Mouse (Mus musculus): ENCODE results near the gene Dpp7. TPM values are rescaled to one million over a fixed set of nuclear protein-coding genes. Genes with fewer than 3 reads are reported as not detected.

Dpp7 gene
- polyA plus RNA-seq, 1 experiment from 2014 or later, result 28.5 TPM

DNA sequence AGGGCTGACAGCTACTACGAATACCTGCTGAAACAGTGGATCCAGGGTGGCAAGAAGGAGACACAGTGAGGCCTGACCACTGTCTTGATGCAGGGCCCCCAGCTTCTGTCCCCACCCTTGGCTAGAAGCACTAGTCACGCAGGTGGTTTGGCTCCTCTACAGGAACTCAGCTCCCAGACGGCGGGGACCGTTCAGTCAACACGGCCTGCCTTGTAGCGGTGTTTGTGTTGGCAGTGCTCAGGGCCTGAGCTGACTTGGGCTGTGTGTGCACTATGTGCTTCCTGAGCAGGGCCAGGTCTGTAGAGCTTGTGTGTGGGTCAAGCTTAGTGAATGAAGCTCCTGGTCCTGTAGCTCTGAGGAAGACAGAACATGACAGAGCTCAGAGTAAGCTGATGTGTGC, 8.0 kb downstream of the Dpp7 start:
- ATAC-seq (replicated peaks; ENCODE audit: low FRiP score, low read depth), result no peak
- Histone ChIP-seq H3K4me2 (ENCODE audit: low read length) (no peak overlapping the region), H3K4me3 (replicated peaks; ENCODE audit: low read depth, low read length) (no peak overlapping the region), H3K9ac (ENCODE audit: low read depth, low read length) (no peak overlapping the region), H3K27me3 (ENCODE audit: insufficient read depth, low read length) (no peaks in the 10 kb centered on the region), H3K9me3 (replicated peaks; ENCODE audit: low read length) (no peaks in the 10 kb centered on the region), H3K27ac (no peak overlapping the region), H3K4me1 (replicated peaks; ENCODE audit: insufficient read depth, low read length) (no peaks in the 10 kb centered on the region), H3K36me3 (ENCODE audit: insufficient read depth, low read length) (peaks cover 73% of the 10 kb centered on the region)
- 80% methylated on average over 7 of the region's 7 CpGs for WGBS
- no peak for DNase-seq (ENCODE audit: low spot score)
- no peak for TF ChIP-seq CTCF (IDR thresholded peaks at IDR 0.05; ENCODE audit: low read depth)

GRCm38 (mm10) chr2:25338303-25338702, 17.9 kb downstream of the Dpp7 start:
- Histone ChIP-seq H3K9ac (ENCODE audit: low read depth, low read length) (no peak overlapping the region), H3K4me3 (replicated peaks; ENCODE audit: low read depth, low read length) (no peak overlapping the region), H3K27me3 (ENCODE audit: insufficient read depth, low read length) (no peaks in the 10 kb centered on the region), H3K9me3 (replicated peaks; ENCODE audit: low read length) (no peaks in the 10 kb centered on the region), H3K36me3 (ENCODE audit: insufficient read depth, low read length) (peaks cover 57% of the 10 kb centered on the region), H3K27ac (no peak overlapping the region), H3K4me1 (replicated peaks; ENCODE audit: insufficient read depth, low read length) (peaks cover 3% of the 10 kb centered on the region; the same call in 1 of the 2 replicates), H3K4me2 (ENCODE audit: low read length) (no peak overlapping the region)
- ATAC-seq (replicated peaks; ENCODE audit: low FRiP score, low read depth) (no peak), DNase-seq (ENCODE audit: low spot score) (no peak)
- 86% methylated on average over 6 of the region's 6 CpGs for WGBS
- no peak for TF ChIP-seq CTCF (IDR thresholded peaks at IDR 0.05; ENCODE audit: low read depth)

GRCm38 (mm10) chr2:25333569-25333968, 22.6 kb downstream of the Dpp7 start:
- Histone ChIP-seq H3K9me3 (replicated peaks; ENCODE audit: low read length) (no peaks in the 10 kb centered on the region), H3K27ac (no peak overlapping the region), H3K4me1 (replicated peaks; ENCODE audit: insufficient read depth, low read length) (peaks cover 11% of the 10 kb centered on the region; the same call in 1 of the 2 replicates), H3K36me3 (ENCODE audit: insufficient read depth, low read length) (peaks cover 27% of the 10 kb centered on the region), H3K4me3 (replicated peaks; ENCODE audit: low read depth, low read length) (peak overlapping the region; percentile 56), H3K4me2 (ENCODE audit: low read length) (peak overlapping the region; percentile 91), H3K9ac (ENCODE audit: low read depth, low read length) (peak overlapping the region; percentile 78), H3K27me3 (ENCODE audit: insufficient read depth, low read length) (no peaks in the 10 kb centered on the region)
- 81% methylated on average over 2 of the region's 2 CpGs for WGBS
- DNase-seq (ENCODE audit: low spot score) (no peak), ATAC-seq (replicated peaks; ENCODE audit: low FRiP score, low read depth) (no peak)
- TF ChIP-seq CTCF (IDR thresholded peaks at IDR 0.05; ENCODE audit: low read depth), result no peak

- Histone ChIP-seq H3K4me2 (ENCODE audit: low read length) (peak within 1 kb of the TSS; percentile 91), H3K4me3 (replicated peaks; ENCODE audit: low read depth, low read length) (peak within 1 kb of the TSS; percentile 56), H3K27me3 (ENCODE audit: insufficient read depth, low read length) (no peaks in the 10 kb centered on the region), H3K27ac (peak within 1 kb of the TSS; percentile 75), H3K36me3 (ENCODE audit: insufficient read depth, low read length) (peaks cover 21% of the 10 kb centered on the region), H3K9me3 (replicated peaks; ENCODE audit: low read length) (no peaks in the 10 kb centered on the region), H3K9ac (ENCODE audit: low read depth, low read length) (peak within 1 kb of the TSS; percentile 78), H3K4me1 (replicated peaks; ENCODE audit: insufficient read depth, low read length) (peaks cover 11% of the 10 kb centered on the region; the same call in 1 of the 2 replicates)
- peak; percentile 52; the same call in 1 of the 2 replicates for TF ChIP-seq CTCF (IDR thresholded peaks at IDR 0.05; ENCODE audit: low read depth)
- peak; percentile 95 for ATAC-seq (replicated peaks; ENCODE audit: low FRiP score, low read depth)
- DNase-seq (ENCODE audit: low spot score), result peak; percentile 99
- WGBS, result under 1% methylated on average over 78 of the region's 78 CpGs
Measured at GRCm38 (mm10) chr2:25332286-25333160, 23.6 kb downstream of the Dpp7 start, which contains the start of gene Man1b1. Man1b1 (plus strand) TSS chr2:25332338.

DNA sequence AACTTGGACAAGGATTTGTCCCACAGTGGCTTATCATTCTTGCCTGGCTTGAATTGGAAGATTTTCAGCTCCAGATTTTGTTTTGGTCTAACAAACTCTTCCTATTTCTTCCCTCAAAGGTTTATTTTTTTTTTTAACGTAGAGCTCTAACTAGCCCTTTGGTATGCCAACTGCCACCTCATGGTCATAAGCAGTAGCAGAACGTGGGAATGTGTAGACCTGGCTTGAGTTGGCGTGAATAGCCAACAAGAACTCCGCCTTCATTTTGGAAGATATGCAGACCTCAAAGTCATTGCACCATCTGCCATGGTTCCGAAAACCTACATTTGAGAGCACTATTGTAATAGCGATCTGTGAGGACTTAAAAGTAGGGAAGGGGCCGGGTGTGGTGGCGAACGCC, 24.7 kb downstream of the Dpp7 start:
- Histone ChIP-seq H3K4me3 (replicated peaks; ENCODE audit: low read depth, low read length) (peak overlapping the region; percentile 56), H3K9ac (ENCODE audit: low read depth, low read length) (no peak overlapping the region), H3K27me3 (ENCODE audit: insufficient read depth, low read length) (no peaks in the 10 kb centered on the region), H3K9me3 (replicated peaks; ENCODE audit: low read length) (no peaks in the 10 kb centered on the region), H3K27ac (no peak overlapping the region), H3K4me2 (ENCODE audit: low read length) (peak overlapping the region; percentile 57), H3K36me3 (ENCODE audit: insufficient read depth, low read length) (peaks cover 19% of the 10 kb centered on the region), H3K4me1 (replicated peaks; ENCODE audit: insufficient read depth, low read length) (peaks cover 11% of the 10 kb centered on the region; the same call in 1 of the 2 replicates)
- ATAC-seq (replicated peaks; ENCODE audit: low FRiP score, low read depth) (no peak), DNase-seq (ENCODE audit: low spot score) (peak; percentile 15)
- peak; percentile 22; the same call in 1 of the 2 replicates for TF ChIP-seq CTCF (IDR thresholded peaks at IDR 0.05; ENCODE audit: low read depth)
- WGBS, result 64% methylated on average over 9 of the region's 9 CpGs

DNA sequence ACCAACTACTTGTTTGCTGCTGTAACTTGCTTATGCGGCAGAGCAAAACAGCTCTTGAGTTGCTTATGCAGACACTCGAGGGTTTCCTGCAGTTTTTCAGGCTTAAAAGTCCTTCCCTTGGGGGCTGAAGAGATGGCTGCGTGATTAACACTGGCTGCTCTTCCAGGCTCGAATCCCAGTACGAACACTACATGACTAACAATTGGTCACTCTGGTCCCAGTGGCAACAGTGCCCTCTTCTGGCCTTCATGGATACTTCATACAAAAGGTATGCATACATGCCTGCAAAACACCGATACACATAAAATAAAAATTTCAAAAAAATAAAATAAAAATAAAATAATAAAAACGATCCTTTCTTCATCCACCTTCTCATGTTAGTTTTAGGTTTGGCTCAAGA, 27.7 kb downstream of the Dpp7 start:
- DNase-seq (ENCODE audit: low spot score) (peak; percentile 64), ATAC-seq (replicated peaks; ENCODE audit: low FRiP score, low read depth) (no peak)
- Histone ChIP-seq H3K9me3 (replicated peaks; ENCODE audit: low read length) (no peaks in the 10 kb centered on the region), H3K27me3 (ENCODE audit: insufficient read depth, low read length) (no peaks in the 10 kb centered on the region), H3K9ac (ENCODE audit: low read depth, low read length) (no peak overlapping the region), H3K27ac (no peak overlapping the region), H3K4me2 (ENCODE audit: low read length) (no peak overlapping the region), H3K36me3 (ENCODE audit: insufficient read depth, low read length) (no peaks in the 10 kb centered on the region), H3K4me3 (replicated peaks; ENCODE audit: low read depth, low read length) (no peak overlapping the region), H3K4me1 (replicated peaks; ENCODE audit: insufficient read depth, low read length) (peaks cover 10% of the 10 kb centered on the region; the same call in 1 of the 2 replicates)
- peak; percentile 68 for TF ChIP-seq CTCF (IDR thresholded peaks at IDR 0.05; ENCODE audit: low read depth)
- WGBS, result 39% methylated on average over 7 of the region's 7 CpGs

Data from kidney, postnatal 0 days (tissue).